Comparison of ENCODE assay signal across 16 mouse cellular contexts in genomic region chr1:55696206-55696605, GRCm38 (mm10).
"Had no signal": no experiment of that assay in that cellular context is flagged by ENCODE, and none has a peak within 500 bp of the region (broad histone marks: within the 10 kb centered on the region; RNA-seq: fewer than 3 reads in every experiment).

No protein-coding gene starts in this region.

- H3K36me3 ChIP-seq: lung, embryonic 15.5 days; midbrain, embryonic 13.5 days; midbrain, embryonic 15.5 days; neural tube, embryonic 12.5 days; stomach, embryonic 15.5 days had no signal

- DNase-seq: lung, postnatal 14 days; lung, postnatal 36 days; right cerebral cortex, postnatal 14 days; thymus, adult 2 months; thymus, postnatal 25 days; thymus, postnatal 4 days had no signal

- H3K27ac ChIP-seq: lung, embryonic 15.5 days; macrophage; midbrain, embryonic 13.5 days; midbrain, embryonic 15.5 days; neural tube, embryonic 12.5 days; stomach, embryonic 15.5 days; stomach, postnatal 0 days had no signal

- H3K9ac ChIP-seq: lung, embryonic 15.5 days; midbrain, embryonic 13.5 days; midbrain, embryonic 15.5 days; neural tube, embryonic 12.5 days; stomach, embryonic 15.5 days had no signal

- H3K27me3 ChIP-seq: lung, embryonic 15.5 days; megakaryocyte, embryonic 14.5 days; midbrain, embryonic 15.5 days; neural tube, embryonic 12.5 days; stomach, embryonic 15.5 days had no signal

- ATAC-seq: lung, postnatal 0 days; midbrain, embryonic 13.5 days; midbrain, embryonic 15.5 days had no signal

- H3K9me3 ChIP-seq: lung, embryonic 15.5 days; midbrain, embryonic 13.5 days; midbrain, embryonic 15.5 days; neural tube, embryonic 12.5 days; stomach, embryonic 15.5 days had no signal

- H3K4me2 ChIP-seq: lung, embryonic 15.5 days; midbrain, embryonic 11.5 days; midbrain, embryonic 13.5 days; midbrain, embryonic 15.5 days; neural tube, embryonic 12.5 days; stomach, embryonic 15.5 days had no signal

- H3K4me1 ChIP-seq: lung, embryonic 15.5 days; megakaryocyte, embryonic 14.5 days; stomach, embryonic 15.5 days had no signal

- H3K4me3 ChIP-seq: lung, embryonic 15.5 days; megakaryocyte, embryonic 14.5 days; midbrain, embryonic 13.5 days; midbrain, embryonic 15.5 days; neural tube, embryonic 12.5 days; stomach, embryonic 15.5 days had no signal
